Mouse (Mus musculus): Measurements from ENCODE around the gene Myh1.

DNA sequence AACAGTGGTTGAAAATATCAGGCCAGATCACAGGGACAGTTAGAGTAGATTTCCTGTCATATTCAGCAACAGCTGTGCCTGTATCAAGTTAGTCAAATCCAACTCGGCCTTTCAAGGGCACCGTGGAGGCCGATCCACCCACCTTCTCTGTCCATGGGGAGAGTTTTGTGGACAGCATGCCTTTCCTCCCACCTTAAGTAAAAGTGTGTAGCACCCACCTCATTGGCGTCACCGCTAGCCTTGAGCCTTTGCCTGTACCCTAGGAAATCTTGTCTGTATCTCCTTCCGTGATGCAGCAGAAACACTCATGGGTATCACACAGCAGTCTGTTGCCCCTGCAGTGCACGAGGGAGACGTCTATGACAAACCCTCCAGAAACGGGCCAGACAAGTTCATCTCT is 36.9 kb downstream of the Myh1 start:
- no peak for TF ChIP-seq HCFC1 (IDR thresholded peaks at IDR 0.05; ENCODE audit: borderline replicate concordance, insufficient read depth, low read length)
- no peak for TF ChIP-seq ZC3H11A (IDR thresholded peaks at IDR 0.05; ENCODE audit: borderline replicate concordance, low read depth, low read length)
- no peak for TF ChIP-seq MAFK (IDR thresholded peaks at IDR 0.05; ENCODE audit: insufficient read depth, low read depth, low read length)
- TF ChIP-seq CHD2 (IDR thresholded peaks at IDR 0.05; ENCODE audit: low read depth, low read length) = no peak
- no peak for TF ChIP-seq ZNF384 (IDR thresholded peaks at IDR 0.05; ENCODE audit: low read depth, low read length)
